Mouse (Mus musculus) embryonic facial prominence, embryonic 11.5 days (tissue): Measurements from ENCODE around the gene Ppp2r1b. TPM values are rescaled to one million over a fixed set of nuclear protein-coding genes. Genes with fewer than 3 reads are reported as not detected.
A peak's percentile ranks its signal among the peaks of the same experiment; 100 is the strongest.

Source experiments
- ATAC-seq: fragments of 200-750 bp; cut with Nextera tagmentation; replicated peaks from 2 replicates; pipeline ENCODE4 v1.8.0; 2017; ENCODE audit warnings: low read depth; ENCODE audit not compliant: insufficient number of reproducible peaks, low FRiP score, low TSS enrichment
- DNase-seq: peaks from one replicate; pipeline ENCODE4 v3.0.0-alpha.2; 2015; ENCODE audit warnings: low spot score
- H3K27ac ChIP-seq: fragments of 300-500 bp; sonication (generic); replicated peaks from 2 replicates; pipeline ENCODE4 v1.5.1; 2014; ENCODE audit warnings: mild to moderate bottlenecking, low read depth, low read length, control low read depth
- H3K27me3 ChIP-seq: fragments of 300-500 bp; sonication (generic); 2 replicates; pipeline ENCODE4 v1.6.1; 2014; ENCODE audit warnings: mild to moderate bottlenecking, low read length, moderate library complexity, mixed read lengths; ENCODE audit not compliant: control insufficient read depth, insufficient read depth
- H3K36me3 ChIP-seq: fragments of 300-500 bp; sonication (generic); replicated peaks from 2 replicates; pipeline ENCODE4 v1.6.1; 2014; ENCODE audit warnings: low read depth, mild to moderate bottlenecking, low read length, moderate library complexity, mixed read lengths; ENCODE audit not compliant: control insufficient read depth, insufficient read depth
- H3K4me1 ChIP-seq: fragments of 300-500 bp; sonication (generic); 2 replicates; pipeline ENCODE4 v1.6.1; 2014; ENCODE audit warnings: low read length, mixed read lengths; ENCODE audit not compliant: control insufficient read depth, insufficient read depth
- H3K4me2 ChIP-seq: fragments of 300-500 bp; sonication (generic); 2 replicates; pipeline ENCODE4 v1.6.1; 2014; ENCODE audit warnings: low read depth, mild to moderate bottlenecking, control low read depth, low read length, moderate library complexity
- H3K4me3 ChIP-seq: fragments of 300-500 bp; sonication (generic); 2 replicates; pipeline ENCODE4 v1.5.1; 2014; ENCODE audit warnings: low read depth, low read length, control low read depth
- H3K9ac ChIP-seq: fragments of 300-500 bp; sonication (generic); replicated peaks from 2 replicates; pipeline ENCODE4 v1.6.1; 2014; ENCODE audit warnings: mild to moderate bottlenecking, control low read depth, low read length
- H3K9me3 ChIP-seq: fragments of 300-500 bp; sonication (generic); replicated peaks from 2 replicates; pipeline ENCODE4 v1.6.1; 2016; ENCODE audit warnings: mild to moderate bottlenecking, low read length, inconsistent platforms, mixed read lengths; ENCODE audit not compliant: control insufficient read depth
- WGBS: fragments of 180-500 bp; shearing (Covaris S2); extraction: QIAGEN DNeasy Blood & Tissue Kit; methylation state at CpG from one replicate; pipeline ENCODE4 v1.1.7; 2014; 5-methylcytosine and 5-hydroxymethylcytosine counted together
- polyA plus RNA-seq: library from polyadenylated mRNA; unstranded; fragments of >200 nt; fragmentation: Nextera tagmentation; extraction: Ambion mirVana; gene quantifications from 2 replicates; pipeline ENCODE4 v1.2.1, GENCODE M21; 2014

Gene Ppp2r1b
- polyA plus RNA-seq, 1 experiment from 2014 or later = 136 TPM

DNA sequence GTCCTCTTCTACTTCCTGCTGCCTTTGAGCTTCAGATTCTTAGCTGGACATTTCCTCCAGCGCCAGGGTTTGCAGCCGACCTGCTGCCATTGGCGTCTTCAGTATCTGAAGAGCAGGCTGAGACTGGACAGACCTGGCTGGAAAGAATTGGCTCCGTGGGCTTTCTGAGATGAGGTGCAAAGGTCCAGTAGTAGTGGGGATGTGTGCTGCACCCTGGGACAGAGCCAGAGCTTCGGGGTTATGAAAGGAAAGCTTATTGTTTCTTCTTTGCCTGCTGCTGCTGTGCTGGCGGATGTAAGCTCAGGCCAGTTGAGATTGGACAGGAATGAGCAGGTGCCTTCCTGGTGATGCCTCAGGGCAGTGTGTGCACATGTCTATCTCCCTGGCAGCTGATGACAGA lies 28.9 kb downstream of the Ppp2r1b start:
- Histone ChIP-seq H3K4me1 (no peaks in the 10 kb centered on the region), H3K27me3 (no peaks in the 10 kb centered on the region), H3K9me3 (no peaks in the 10 kb centered on the region), H3K4me2 (no peak overlapping the region), H3K27ac (no peak overlapping the region), H3K36me3 (no peaks in the 10 kb centered on the region; the same call in 1 of the 2 replicates), H3K4me3 (no peak overlapping the region), H3K9ac (no peak overlapping the region)
- 92% methylated on average over 6 of the region's 6 CpGs for WGBS
- no peak for DNase-seq
- ATAC-seq = no peak

DNA sequence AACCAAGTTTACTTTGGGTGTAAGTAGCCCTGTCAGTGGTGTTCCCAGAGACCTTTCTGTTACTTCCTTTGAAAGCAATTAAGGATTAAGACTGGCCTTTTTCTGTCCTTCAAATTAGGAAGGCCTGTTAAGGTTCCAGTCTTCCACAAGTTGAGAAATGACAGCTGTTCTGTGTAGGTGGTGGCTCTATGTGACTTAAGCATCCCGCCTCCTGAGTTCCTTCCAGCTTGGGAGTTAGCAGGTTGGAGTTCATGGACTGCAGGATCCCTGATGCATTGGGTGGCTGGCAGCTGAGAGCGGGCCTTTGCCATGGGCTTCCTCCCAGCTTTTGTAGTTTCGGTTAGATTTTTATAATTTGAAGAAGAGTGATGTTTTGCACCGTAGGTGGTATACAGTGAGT lies 30.4 kb downstream of the Ppp2r1b start:
- Histone ChIP-seq H3K4me1 (no peaks in the 10 kb centered on the region), H3K4me2 (no peak overlapping the region), H3K36me3 (no peaks in the 10 kb centered on the region; the same call in 1 of the 2 replicates), H3K9me3 (no peaks in the 10 kb centered on the region), H3K4me3 (no peak overlapping the region), H3K27me3 (no peaks in the 10 kb centered on the region), H3K27ac (no peak overlapping the region), H3K9ac (no peak overlapping the region)
- DNase-seq = no peak
- no peak for ATAC-seq
- WGBS = over 99% methylated on average over 4 of the region's 4 CpGs

DNA sequence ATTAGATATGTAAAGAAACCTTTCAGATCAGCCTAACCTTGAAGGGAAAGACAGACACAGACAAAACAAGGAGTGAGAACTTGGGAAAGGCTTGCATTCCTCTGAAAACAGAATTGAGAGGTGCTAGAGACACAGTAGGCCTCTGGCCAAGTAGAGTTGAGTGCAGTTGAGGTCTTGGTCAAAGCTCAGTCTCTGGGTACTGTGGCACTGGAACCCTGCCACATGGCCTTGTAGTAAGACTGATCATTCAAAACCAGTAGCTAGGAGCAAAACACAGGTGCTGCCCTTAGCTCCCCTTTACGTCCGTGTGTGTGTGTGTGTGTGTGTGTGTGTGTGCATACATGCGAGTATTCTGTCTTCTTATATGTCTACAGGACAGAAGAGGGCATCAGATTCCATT lies 31.2 kb downstream of the Ppp2r1b start:
- ATAC-seq (no peak), DNase-seq (no peak)
- Histone ChIP-seq H3K27me3 (no peaks in the 10 kb centered on the region), H3K4me1 (no peaks in the 10 kb centered on the region), H3K36me3 (no peaks in the 10 kb centered on the region; the same call in 1 of the 2 replicates), H3K27ac (no peak overlapping the region), H3K4me3 (no peak overlapping the region), H3K4me2 (no peak overlapping the region), H3K9me3 (no peaks in the 10 kb centered on the region), H3K9ac (no peak overlapping the region)
- 93% methylated on average over 3 of the region's 3 CpGs for WGBS

DNA sequence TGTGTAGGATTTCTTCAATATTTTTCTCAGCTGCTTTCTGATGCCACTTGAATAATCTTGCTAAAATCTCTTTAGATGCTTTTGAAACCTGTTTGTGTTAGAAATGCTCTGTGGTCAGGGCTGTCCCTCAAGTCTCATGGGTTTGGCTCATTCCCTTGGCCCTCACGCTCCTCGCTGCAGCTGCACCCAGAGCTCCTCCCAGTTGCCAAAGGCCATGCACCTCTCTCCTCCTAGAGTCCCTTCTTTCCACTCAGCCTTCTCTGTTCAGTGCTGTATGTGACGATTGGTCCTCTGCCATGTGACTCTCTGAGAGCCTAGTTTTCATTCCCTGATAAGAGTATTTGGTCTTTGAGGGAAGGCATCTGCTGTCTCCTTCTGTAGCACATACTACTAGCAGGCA lies 32.3 kb downstream of the Ppp2r1b start:
- no peak overlapping the region for H3K4me3 ChIP-seq

GRCm38 (mm10) chr9:50882183-50882582 lies 37.1 kb downstream of the Ppp2r1b start:
- ATAC-seq (no peak), DNase-seq (no peak)
- Histone ChIP-seq H3K27me3 (no peaks in the 10 kb centered on the region), H3K27ac (no peak overlapping the region), H3K4me1 (no peaks in the 10 kb centered on the region), H3K4me2 (no peak overlapping the region), H3K9ac (no peak overlapping the region), H3K36me3 (no peaks in the 10 kb centered on the region; the same call in 1 of the 2 replicates), H3K4me3 (no peak overlapping the region), H3K9me3 (no peaks in the 10 kb centered on the region)
- WGBS = 88% methylated on average over 2 of the region's 2 CpGs

More for the DNA sequence above, 32.3 kb downstream of the Ppp2r1b start:
- Histone ChIP-seq H3K9ac (no peak overlapping the region), H3K4me1 (no peaks in the 10 kb centered on the region), H3K27me3 (no peaks in the 10 kb centered on the region), H3K4me2 (no peak overlapping the region), H3K27ac (no peak overlapping the region), H3K36me3 (no peaks in the 10 kb centered on the region; the same call in 1 of the 2 replicates), H3K9me3 (no peaks in the 10 kb centered on the region)
- 89% methylated on average over 3 of the region's 3 CpGs for WGBS
- ATAC-seq (no peak), DNase-seq (no peak)

DNA sequence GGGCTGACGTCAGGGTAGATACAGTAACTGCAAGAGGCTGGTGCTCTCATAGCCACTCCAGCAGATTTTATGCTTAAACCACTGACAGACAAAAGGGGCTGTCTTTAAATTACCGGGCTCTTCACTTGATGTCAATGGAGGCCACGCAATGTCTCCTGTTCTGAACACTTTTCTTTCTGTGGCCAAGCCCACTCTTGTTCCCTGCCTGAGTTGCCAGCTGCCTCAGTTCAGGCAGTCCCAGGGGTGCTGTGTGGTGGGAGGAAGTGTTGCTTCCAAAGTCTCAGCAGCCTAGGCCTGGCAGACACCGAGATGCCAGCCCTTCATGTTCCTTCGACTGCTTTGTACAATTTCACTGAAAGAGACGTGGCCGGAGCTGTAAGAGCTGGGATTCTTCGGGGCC lies 39.0 kb downstream of the Ppp2r1b start:
- Histone ChIP-seq H3K36me3 (no peaks in the 10 kb centered on the region; the same call in 1 of the 2 replicates), H3K9me3 (no peaks in the 10 kb centered on the region)
- WGBS = 83% methylated on average over 8 of the region's 8 CpGs

DNA sequence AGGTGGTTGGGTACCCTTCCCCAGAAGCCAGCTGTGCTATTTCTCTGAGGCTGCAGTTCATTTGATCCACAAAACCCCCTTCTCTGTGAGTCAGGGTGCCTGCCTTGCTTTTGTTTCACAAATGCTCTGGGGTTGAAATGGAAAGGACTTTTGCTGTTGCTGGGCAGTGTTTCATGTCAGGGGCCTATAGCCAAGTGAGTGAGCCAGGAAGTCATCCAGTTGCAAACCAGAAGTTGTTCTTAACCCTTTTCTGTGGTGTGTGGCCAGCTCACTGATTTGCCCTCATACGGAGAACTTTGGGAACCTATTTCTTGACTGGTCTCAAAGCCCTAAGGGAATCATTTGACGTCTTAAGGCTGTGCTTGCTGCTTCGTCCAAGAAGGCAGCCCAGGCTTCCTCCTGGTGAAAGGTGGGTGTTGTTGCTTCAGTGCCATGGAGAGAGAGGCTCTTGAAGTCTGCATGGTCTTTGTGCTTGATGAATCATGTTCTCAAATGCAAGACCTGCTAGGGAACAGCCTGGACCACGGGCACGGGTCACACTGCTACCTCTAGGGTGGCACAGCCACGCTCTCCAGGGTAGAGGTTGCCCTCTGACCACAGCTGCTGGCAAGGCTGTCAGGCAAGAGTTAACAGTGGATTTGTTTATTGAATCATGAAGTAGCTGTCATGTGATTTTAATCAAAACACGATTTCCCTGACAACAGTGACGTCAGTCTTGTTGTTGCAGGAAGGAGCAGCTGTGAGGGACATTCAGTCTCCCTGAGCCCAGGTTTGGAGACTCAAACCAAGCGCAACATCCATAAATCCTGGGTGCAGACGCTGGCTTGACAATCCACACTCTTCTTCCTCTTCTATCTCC lies 39.9 kb downstream of the Ppp2r1b start:
- Histone ChIP-seq H3K27me3 (no peaks in the 10 kb centered on the region), H3K9ac (no peak overlapping the region), H3K4me3 (no peak overlapping the region), H3K4me2 (no peak overlapping the region), H3K4me1 (no peaks in the 10 kb centered on the region), H3K9me3 (no peaks in the 10 kb centered on the region), H3K36me3 (no peaks in the 10 kb centered on the region; the same call in 1 of the 2 replicates), H3K27ac (no peak overlapping the region)
- peak; percentile 52 for DNase-seq
- ATAC-seq = no peak
- WGBS = 70% methylated on average over 10 of the region's 10 CpGs

More for the DNA sequence above, 39.0 kb downstream of the Ppp2r1b start:
- DNase-seq (no peak), ATAC-seq (no peak)
- no peaks in the 10 kb centered on the region for H3K4me1 ChIP-seq
- no peak overlapping the region for H3K4me3 ChIP-seq
- H3K9ac ChIP-seq = no peak overlapping the region
- no peak overlapping the region for H3K4me2 ChIP-seq
- no peak overlapping the region for H3K27ac ChIP-seq
- no peaks in the 10 kb centered on the region for H3K27me3 ChIP-seq

DNA sequence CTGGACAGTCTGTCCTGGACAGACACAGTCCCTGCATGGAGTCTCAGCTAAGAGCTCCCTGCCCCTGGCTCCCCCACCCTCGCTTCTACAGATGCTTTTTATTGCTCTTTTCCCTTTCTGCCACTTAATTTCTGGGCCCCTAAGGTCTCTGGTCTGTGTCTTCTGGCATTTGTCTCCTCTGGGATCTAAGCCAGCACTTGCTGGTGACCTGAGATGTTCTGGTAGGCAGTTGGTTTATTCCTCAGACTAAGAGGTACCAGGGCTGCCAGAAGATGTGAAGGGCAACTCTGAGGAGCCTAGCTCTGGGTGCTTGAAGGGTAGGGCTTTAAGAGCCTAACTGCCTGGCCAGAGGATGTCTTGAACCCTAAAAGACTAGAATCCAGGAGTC lies 40.5 kb downstream of the Ppp2r1b start:
- ATAC-seq = no peak
- no peak overlapping the region for H3K4me2 ChIP-seq

More for the DNA sequence above, 40.5 kb downstream of the Ppp2r1b start:
- 64% methylated on average over 1 of the region's 1 CpGs for WGBS
- Histone ChIP-seq H3K36me3 (no peaks in the 10 kb centered on the region; the same call in 1 of the 2 replicates), H3K9me3 (no peaks in the 10 kb centered on the region), H3K9ac (no peak overlapping the region), H3K4me1 (no peaks in the 10 kb centered on the region), H3K27ac (no peak overlapping the region), H3K4me3 (no peak overlapping the region), H3K27me3 (no peaks in the 10 kb centered on the region)
- no peak for DNase-seq
